Mouse (Mus musculus): Measurements from ENCODE around the gene Hrh1. TPM values are rescaled to one million over a fixed set of nuclear protein-coding genes. Genes with fewer than 3 reads are reported as not detected.
A peak's percentile ranks its signal among the peaks of the same experiment; 100 is the strongest.

The Hrh1 gene
- polyA plus RNA-seq, 1 experiment from 2014 or later: 0.47 TPM

- Histone ChIP-seq H3K4me2 (ENCODE audit: low read depth, low read length, severe bottlenecking) (no peak overlapping the region), H3K9me3 (ENCODE audit: control insufficient read depth, low read length) (no peaks in the 10 kb centered on the region), H3K27me3 (ENCODE audit: control insufficient read depth, insufficient read depth, low read length) (no peaks in the 10 kb centered on the region), H3K4me1 (replicated peaks; ENCODE audit: control insufficient read depth, insufficient read depth, low read length) (no peaks in the 10 kb centered on the region), H3K4me3 (ENCODE audit: low read depth, low read length) (no peak overlapping the region), H3K36me3 (ENCODE audit: control insufficient read depth, insufficient read depth, low read length) (no peaks in the 10 kb centered on the region), H3K9ac (ENCODE audit: low read length) (no peak overlapping the region), H3K27ac (ENCODE audit: low read depth, low read length) (no peak overlapping the region)
- no peak for ATAC-seq (replicated peaks; ENCODE audit: low FRiP score)
- WGBS: 91% methylated on average over 7 of the region's 7 CpGs
- DNase-seq (ENCODE audit: low spot score): no peak
Observed at GRCm38 (mm10) chr6:114372741-114373140, 25.0 kb upstream of the Hrh1 start.

- 84% methylated on average over 3 of the region's 3 CpGs for WGBS
- no peak overlapping the region for H3K9ac ChIP-seq (ENCODE audit: low read length)
- H3K9me3 ChIP-seq (ENCODE audit: control insufficient read depth, low read length): no peaks in the 10 kb centered on the region
- DNase-seq (ENCODE audit: low spot score) (no peak), ATAC-seq (replicated peaks; ENCODE audit: low FRiP score) (no peak)
- no peaks in the 10 kb centered on the region for H3K36me3 ChIP-seq (ENCODE audit: control insufficient read depth, insufficient read depth, low read length)
- H3K4me3 ChIP-seq (ENCODE audit: low read depth, low read length): no peak overlapping the region
- H3K27me3 ChIP-seq (ENCODE audit: control insufficient read depth, insufficient read depth, low read length): no peaks in the 10 kb centered on the region
- no peak overlapping the region for H3K4me2 ChIP-seq (ENCODE audit: low read depth, low read length, severe bottlenecking)
- no peaks in the 10 kb centered on the region for H3K4me1 ChIP-seq (replicated peaks; ENCODE audit: control insufficient read depth, insufficient read depth, low read length)
- H3K27ac ChIP-seq (ENCODE audit: low read depth, low read length): no peak overlapping the region
Observed at GRCm38 (mm10) chr6:114380872-114381271, 16.9 kb upstream of the Hrh1 start.

- no peak overlapping the region for H3K4me2 ChIP-seq (ENCODE audit: low read depth, low read length, severe bottlenecking)
- H3K9me3 ChIP-seq (ENCODE audit: control insufficient read depth, low read length): no peaks in the 10 kb centered on the region
- no peak overlapping the region for H3K9ac ChIP-seq (ENCODE audit: low read length)
- H3K36me3 ChIP-seq (ENCODE audit: control insufficient read depth, insufficient read depth, low read length): no peaks in the 10 kb centered on the region
- ATAC-seq (replicated peaks; ENCODE audit: low FRiP score): no peak
- no peak overlapping the region for H3K27ac ChIP-seq (ENCODE audit: low read depth, low read length)
- H3K4me1 ChIP-seq (replicated peaks; ENCODE audit: control insufficient read depth, insufficient read depth, low read length): no peaks in the 10 kb centered on the region
- no peak for DNase-seq (ENCODE audit: low spot score)
- WGBS: 73% methylated on average over 6 of the region's 6 CpGs
- no peak overlapping the region for H3K4me3 ChIP-seq (ENCODE audit: low read depth, low read length)
- no peaks in the 10 kb centered on the region for H3K27me3 ChIP-seq (ENCODE audit: control insufficient read depth, insufficient read depth, low read length)
Observed at GRCm38 (mm10) chr6:114387320-114387719, 10.4 kb upstream of the Hrh1 start.

- WGBS: 82% methylated on average over 4 of the region's 4 CpGs
- H3K9me3 ChIP-seq (ENCODE audit: control insufficient read depth, low read length): no peaks in the 10 kb centered on the region
- H3K4me3 ChIP-seq (ENCODE audit: low read depth, low read length): no peak overlapping the region
- H3K27ac ChIP-seq (ENCODE audit: low read depth, low read length): no peak overlapping the region
- H3K4me1 ChIP-seq (replicated peaks; ENCODE audit: control insufficient read depth, insufficient read depth, low read length): no peaks in the 10 kb centered on the region
- H3K27me3 ChIP-seq (ENCODE audit: control insufficient read depth, insufficient read depth, low read length): no peaks in the 10 kb centered on the region
- DNase-seq (ENCODE audit: low spot score): no peak
- H3K36me3 ChIP-seq (ENCODE audit: control insufficient read depth, insufficient read depth, low read length): no peaks in the 10 kb centered on the region
- ATAC-seq (replicated peaks; ENCODE audit: low FRiP score): no peak
- H3K9ac ChIP-seq (ENCODE audit: low read length): no peak overlapping the region
- H3K4me2 ChIP-seq (ENCODE audit: low read depth, low read length, severe bottlenecking): no peak overlapping the region
Observed at GRCm38 (mm10) chr6:114387855-114388254, 9.9 kb upstream of the Hrh1 start.

GRCm38 (mm10) chr6:114390129-114390528 is 7.6 kb upstream of the Hrh1 start:
- no peak overlapping the region for H3K27ac ChIP-seq (ENCODE audit: low read depth, low read length)
- no peak overlapping the region for H3K9ac ChIP-seq (ENCODE audit: low read length)
- H3K4me2 ChIP-seq (ENCODE audit: low read depth, low read length, severe bottlenecking): no peak overlapping the region
- no peaks in the 10 kb centered on the region for H3K27me3 ChIP-seq (ENCODE audit: control insufficient read depth, insufficient read depth, low read length)
- no peaks in the 10 kb centered on the region for H3K36me3 ChIP-seq (ENCODE audit: control insufficient read depth, insufficient read depth, low read length)
- no peaks in the 10 kb centered on the region for H3K9me3 ChIP-seq (ENCODE audit: control insufficient read depth, low read length)
- DNase-seq (ENCODE audit: low spot score) (no peak), ATAC-seq (replicated peaks; ENCODE audit: low FRiP score) (no peak)
- no peak overlapping the region for H3K4me3 ChIP-seq (ENCODE audit: low read depth, low read length)
- no peaks in the 10 kb centered on the region for H3K4me1 ChIP-seq (replicated peaks; ENCODE audit: control insufficient read depth, insufficient read depth, low read length)
- 74% methylated on average over 2 of the region's 2 CpGs for WGBS

- Histone ChIP-seq H3K4me2 (ENCODE audit: low read depth, low read length, severe bottlenecking) (no peak overlapping the region), H3K27ac (ENCODE audit: low read depth, low read length) (no peak overlapping the region), H3K4me1 (replicated peaks; ENCODE audit: control insufficient read depth, insufficient read depth, low read length) (peaks cover 10% of the 10 kb centered on the region; the same call in 1 of the 2 replicates), H3K36me3 (ENCODE audit: control insufficient read depth, insufficient read depth, low read length) (no peaks in the 10 kb centered on the region), H3K9ac (ENCODE audit: low read length) (no peak overlapping the region), H3K4me3 (ENCODE audit: low read depth, low read length) (no peak overlapping the region), H3K27me3 (ENCODE audit: control insufficient read depth, insufficient read depth, low read length) (peaks cover 30% of the 10 kb centered on the region), H3K9me3 (ENCODE audit: control insufficient read depth, low read length) (no peaks in the 10 kb centered on the region)
- no peak for ATAC-seq (replicated peaks; ENCODE audit: low FRiP score)
- DNase-seq (ENCODE audit: low spot score): no peak
- WGBS: 80% methylated on average over 4 of the region's 4 CpGs
Observed at GRCm38 (mm10) chr6:114394982-114395381, 2.8 kb upstream of the Hrh1 start.

- 64% methylated on average over 4 of the region's 4 CpGs for WGBS
- Histone ChIP-seq H3K9me3 (ENCODE audit: control insufficient read depth, low read length) (no peaks in the 10 kb centered on the region), H3K27ac (ENCODE audit: low read depth, low read length) (no peak overlapping the region), H3K36me3 (ENCODE audit: control insufficient read depth, insufficient read depth, low read length) (no peaks in the 10 kb centered on the region), H3K4me2 (ENCODE audit: low read depth, low read length, severe bottlenecking) (no peak overlapping the region), H3K4me3 (ENCODE audit: low read depth, low read length) (no peak overlapping the region), H3K27me3 (ENCODE audit: control insufficient read depth, insufficient read depth, low read length) (peaks cover 31% of the 10 kb centered on the region), H3K4me1 (replicated peaks; ENCODE audit: control insufficient read depth, insufficient read depth, low read length) (peaks cover 10% of the 10 kb centered on the region; the same call in 1 of the 2 replicates), H3K9ac (ENCODE audit: low read length) (no peak overlapping the region)
- DNase-seq (ENCODE audit: low spot score): no peak
- no peak for ATAC-seq (replicated peaks; ENCODE audit: low FRiP score)
Observed at GRCm38 (mm10) chr6:114396605-114397004, 1.1 kb upstream of the Hrh1 start.

GRCm38 (mm10) chr6:114397280-114397679 is 456 bp upstream of the Hrh1 start:
- DNase-seq (ENCODE audit: low spot score) (no peak), ATAC-seq (replicated peaks; ENCODE audit: low FRiP score) (no peak)
- H3K4me1 ChIP-seq (replicated peaks; ENCODE audit: control insufficient read depth, insufficient read depth, low read length): peaks cover 10% of the 10 kb centered on the region; the same call in 1 of the 2 replicates
- H3K27me3 ChIP-seq (ENCODE audit: control insufficient read depth, insufficient read depth, low read length): peaks cover 31% of the 10 kb centered on the region
- H3K4me3 ChIP-seq (ENCODE audit: low read depth, low read length): peak overlapping the region; percentile 54
- no peaks in the 10 kb centered on the region for H3K9me3 ChIP-seq (ENCODE audit: control insufficient read depth, low read length)
- WGBS: 3% methylated on average over 11 of the region's 11 CpGs
- no peak overlapping the region for H3K27ac ChIP-seq (ENCODE audit: low read depth, low read length)
- H3K36me3 ChIP-seq (ENCODE audit: control insufficient read depth, insufficient read depth, low read length): no peaks in the 10 kb centered on the region
- H3K9ac ChIP-seq (ENCODE audit: low read length): peak overlapping the region; percentile 55
- H3K4me2 ChIP-seq (ENCODE audit: low read depth, low read length, severe bottlenecking): peak overlapping the region; percentile 94

GRCm38 (mm10) chr6:114398626-114399025 is 890 bp downstream of the Hrh1 start:
- ATAC-seq (replicated peaks; ENCODE audit: low FRiP score) (0 out of 2 replicates have a peak, but pooled peaks have one; percentile 43), DNase-seq (ENCODE audit: low spot score) (peak; percentile 74)
- H3K27ac ChIP-seq (ENCODE audit: low read depth, low read length): no peak overlapping the region
- H3K9ac ChIP-seq (ENCODE audit: low read length): no peak overlapping the region
- peak overlapping the region; percentile 94; the same call in 1 of the 2 replicates for H3K4me2 ChIP-seq (ENCODE audit: low read depth, low read length, severe bottlenecking)
- no peaks in the 10 kb centered on the region for H3K36me3 ChIP-seq (ENCODE audit: control insufficient read depth, insufficient read depth, low read length)
- H3K9me3 ChIP-seq (ENCODE audit: control insufficient read depth, low read length): no peaks in the 10 kb centered on the region
- peaks cover 10% of the 10 kb centered on the region; the same call in 1 of the 2 replicates for H3K4me1 ChIP-seq (replicated peaks; ENCODE audit: control insufficient read depth, insufficient read depth, low read length)
- peak overlapping the region; percentile 54; the same call in 1 of the 2 replicates for H3K4me3 ChIP-seq (ENCODE audit: low read depth, low read length)
- H3K27me3 ChIP-seq (ENCODE audit: control insufficient read depth, insufficient read depth, low read length): peaks cover 31% of the 10 kb centered on the region
- 4% methylated on average over 9 of the region's 9 CpGs for WGBS
